Mouse (Mus musculus) limb, embryonic 15.5 days (tissue): ENCODE results near the gene Gm17409. TPM values are rescaled to one million over a fixed set of nuclear protein-coding genes. Genes with fewer than 3 reads are reported as not detected.

Source experiments
- ATAC-seq: fragments of 200-750 bp; cut with Nextera tagmentation; 2 replicates; pipeline ENCODE4 v1.8.0; 2017; ENCODE audit warnings: low read depth, moderate TSS enrichment; ENCODE audit not compliant: insufficient number of reproducible peaks, low FRiP score, low TSS enrichment
- H3K27ac ChIP-seq: fragments of 300-500 bp; sonication (generic); 2 replicates; pipeline ENCODE4 v1.5.1; 2015; ENCODE audit warnings: moderate library complexity, mild to moderate bottlenecking, inconsistent platforms
- H3K27me3 ChIP-seq: fragments of 300-500 bp; sonication (generic); 2 replicates; pipeline ENCODE4 v1.6.1; 2015; ENCODE audit warnings: inconsistent platforms
- H3K36me3 ChIP-seq: fragments of 300-500 bp; sonication (generic); 2 replicates; pipeline ENCODE4 v1.6.1; 2015; ENCODE audit warnings: inconsistent platforms
- H3K4me1 ChIP-seq: fragments of 300-500 bp; sonication (generic); 2 replicates; pipeline ENCODE4 v1.6.1; 2015; ENCODE audit warnings: inconsistent platforms
- H3K4me2 ChIP-seq: fragments of 300-500 bp; sonication (generic); 2 replicates; pipeline ENCODE4 v1.6.1; 2015; ENCODE audit warnings: mild to moderate bottlenecking, inconsistent platforms
- H3K4me3 ChIP-seq: fragments of 300-500 bp; sonication (generic); 2 replicates; pipeline ENCODE4 v1.5.1; 2015; ENCODE audit warnings: mild to moderate bottlenecking, inconsistent platforms
- H3K9ac ChIP-seq: fragments of 300-500 bp; sonication (generic); 2 replicates; pipeline ENCODE4 v1.6.1; 2015; ENCODE audit warnings: inconsistent platforms
- H3K9me3 ChIP-seq: fragments of 300-500 bp; sonication (generic); 2 replicates; pipeline ENCODE4 v1.6.1; 2016; ENCODE audit warnings: inconsistent platforms
- WGBS: fragments of 180-500 bp; shearing (Covaris S2); methylation state at CpG from one replicate; pipeline ENCODE4 v1.1.7; 2015; 5-methylcytosine and 5-hydroxymethylcytosine counted together
- polyA plus RNA-seq: library from polyadenylated mRNA; unstranded; fragments of >200 nt; fragmentation: Nextera tagmentation; extraction: Ambion mirVana; gene quantifications from 2 replicates; pipeline ENCODE4 v1.2.1, GENCODE M21; 2015

Gm17409 gene
- not detected in 2 replicates for polyA plus RNA-seq

DNA sequence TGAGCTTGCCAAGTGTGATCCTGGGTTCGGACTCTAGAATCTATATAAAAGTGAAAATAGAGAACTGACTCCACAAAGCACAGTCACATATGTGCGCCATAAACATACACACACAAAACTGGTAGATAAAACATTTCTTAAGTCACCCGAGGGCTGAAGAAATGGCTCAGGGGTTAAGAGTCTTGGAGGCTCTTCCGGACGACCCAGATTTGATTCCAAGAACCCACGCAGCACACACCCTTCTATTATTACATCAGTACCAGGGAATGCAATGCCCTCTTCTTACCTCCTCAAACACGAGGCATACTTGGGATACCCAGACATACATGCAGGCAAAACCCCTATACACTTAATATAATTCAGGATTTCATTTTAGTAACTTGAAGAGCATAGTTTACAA, at the start of gene Gm17409:
Gene Gm17409 (plus strand): TSS at position 301 of the 400 bp plus-strand sequence.
- ATAC-seq, result no peak
- Histone ChIP-seq H3K27me3 (no peaks in the 10 kb centered on the region), H3K9ac (no peak within 1 kb of the TSS), H3K4me2 (no peak within 1 kb of the TSS), H3K36me3 (peaks cover 69% of the 10 kb centered on the region), H3K27ac (no peak within 1 kb of the TSS), H3K4me1 (no peaks in the 10 kb centered on the region), H3K4me3 (no peak within 1 kb of the TSS), H3K9me3 (no peaks in the 10 kb centered on the region)
- WGBS, result 87% methylated on average over 7 of the region's 7 CpGs

DNA sequence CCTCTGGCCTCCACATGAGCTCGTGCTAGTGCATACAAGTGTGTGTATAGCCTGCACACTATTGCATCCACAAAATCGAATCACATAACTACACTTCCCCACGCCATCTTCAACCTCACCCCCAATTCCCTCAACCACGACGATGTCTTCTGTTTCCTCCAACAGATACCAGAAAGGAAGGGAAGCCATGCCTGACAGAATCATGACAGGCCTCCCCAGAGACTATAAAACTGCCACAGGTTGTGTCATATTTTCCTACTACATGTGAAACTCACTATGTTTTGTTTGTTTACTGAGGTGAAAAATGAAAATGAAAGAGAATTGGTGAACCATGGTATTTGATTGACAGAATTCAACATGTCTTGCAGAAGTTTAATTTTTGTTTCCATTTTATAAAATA, 46.6 kb upstream of the Gm17409 start:
- H3K36me3 ChIP-seq, result peaks cover 3% of the 10 kb centered on the region; the same call in 1 of the 2 replicates
- H3K4me2 ChIP-seq, result no peak overlapping the region
- no peak overlapping the region for H3K4me3 ChIP-seq
- no peaks in the 10 kb centered on the region for H3K9me3 ChIP-seq
- no peak overlapping the region for H3K9ac ChIP-seq
- no peak for ATAC-seq
- 82% methylated on average over 5 of the region's 5 CpGs for WGBS
- H3K27ac ChIP-seq, result no peak overlapping the region
- H3K27me3 ChIP-seq, result no peaks in the 10 kb centered on the region
- H3K4me1 ChIP-seq, result no peaks in the 10 kb centered on the region

DNA sequence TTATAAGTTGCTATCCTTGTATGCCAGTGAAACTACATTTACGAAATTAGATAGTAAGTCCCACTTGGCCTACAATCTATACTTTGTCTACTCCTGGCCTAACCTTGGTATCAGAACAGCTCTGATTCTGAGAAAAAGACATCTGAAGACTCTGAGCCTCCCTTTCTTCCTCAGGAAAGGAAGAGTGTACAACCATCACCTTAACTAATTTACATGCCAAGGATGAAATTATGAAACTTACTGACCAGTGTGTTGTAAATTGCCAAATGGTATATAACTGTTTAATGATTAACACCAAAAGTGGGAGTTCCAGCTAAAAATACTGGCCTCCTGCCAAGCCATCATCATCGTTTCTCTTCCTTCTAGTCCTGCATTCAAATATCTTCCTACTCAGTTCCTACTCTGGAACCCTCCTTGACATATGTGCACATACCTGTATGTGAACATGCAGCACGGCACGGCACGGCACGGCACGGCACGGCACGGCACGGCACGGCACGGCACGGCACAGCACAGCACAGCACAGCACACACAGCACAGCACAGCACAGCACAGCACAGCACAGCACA, 44.4 kb upstream of the Gm17409 start:
- Histone ChIP-seq H3K9me3 (no peaks in the 10 kb centered on the region), H3K4me1 (no peaks in the 10 kb centered on the region), H3K27ac (no peak overlapping the region), H3K4me3 (no peak overlapping the region), H3K9ac (no peak overlapping the region), H3K4me2 (no peak overlapping the region), H3K27me3 (no peaks in the 10 kb centered on the region), H3K36me3 (peaks cover 3% of the 10 kb centered on the region; the same call in 1 of the 2 replicates)
- no peak for ATAC-seq
- WGBS, result 92% methylated on average over 13 of the region's 13 CpGs

DNA sequence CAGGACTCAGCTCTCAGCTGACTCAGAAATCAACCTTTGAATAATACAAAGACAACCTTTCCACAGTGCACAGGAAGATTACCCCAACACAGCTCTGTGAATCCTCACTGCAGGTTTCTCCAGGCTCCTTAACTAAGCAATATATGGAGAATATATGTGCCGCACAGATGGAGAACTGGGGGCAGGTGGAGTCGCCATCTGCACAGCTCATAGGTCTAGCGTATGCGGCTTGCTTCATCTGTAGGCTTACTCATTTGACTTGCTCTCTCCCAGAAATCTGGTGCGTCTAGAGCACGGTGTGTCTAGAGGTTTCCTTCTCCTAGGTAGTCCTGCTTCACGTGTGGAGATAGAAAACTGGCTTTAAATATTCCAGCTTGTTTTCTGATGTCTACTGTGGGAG, 37.7 kb upstream of the Gm17409 start:
- Histone ChIP-seq H3K27ac (no peak overlapping the region), H3K9me3 (no peaks in the 10 kb centered on the region), H3K27me3 (no peaks in the 10 kb centered on the region), H3K4me2 (no peak overlapping the region), H3K4me1 (no peaks in the 10 kb centered on the region), H3K9ac (no peak overlapping the region), H3K4me3 (no peak overlapping the region), H3K36me3 (0 out of 2 replicates have a peak, but pooled peaks cover 5% of the 10 kb centered on the region)
- WGBS, result 92% methylated on average over 7 of the region's 7 CpGs
- ATAC-seq, result no peak

DNA sequence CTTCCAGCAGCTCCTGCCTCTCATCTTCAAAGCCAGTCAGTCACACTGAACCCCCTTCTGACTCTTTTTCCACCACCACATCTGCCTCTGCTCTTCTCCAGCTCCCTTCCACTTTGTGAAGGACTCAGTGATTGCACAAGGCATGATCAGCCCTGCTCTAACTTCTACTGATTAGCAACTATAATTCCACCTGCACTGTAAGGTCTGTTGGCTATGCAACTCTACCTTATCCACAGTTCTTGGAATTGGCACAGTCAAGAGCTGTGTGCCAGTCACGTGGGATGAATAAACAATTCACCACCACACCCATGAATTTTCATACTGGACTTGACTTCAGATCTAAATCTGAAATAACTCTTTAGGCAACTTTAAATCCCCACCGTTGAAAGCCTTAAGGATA, 36.6 kb upstream of the Gm17409 start:
- no peak overlapping the region for H3K27ac ChIP-seq
- H3K36me3 ChIP-seq, result 0 out of 2 replicates have a peak, but pooled peaks cover 5% of the 10 kb centered on the region
- no peak overlapping the region for H3K4me3 ChIP-seq
- no peaks in the 10 kb centered on the region for H3K9me3 ChIP-seq
- no peak for ATAC-seq
- WGBS, result 71% methylated on average over 2 of the region's 2 CpGs
- no peak overlapping the region for H3K4me2 ChIP-seq
- no peaks in the 10 kb centered on the region for H3K4me1 ChIP-seq
- no peak overlapping the region for H3K9ac ChIP-seq
- H3K27me3 ChIP-seq, result no peaks in the 10 kb centered on the region

DNA sequence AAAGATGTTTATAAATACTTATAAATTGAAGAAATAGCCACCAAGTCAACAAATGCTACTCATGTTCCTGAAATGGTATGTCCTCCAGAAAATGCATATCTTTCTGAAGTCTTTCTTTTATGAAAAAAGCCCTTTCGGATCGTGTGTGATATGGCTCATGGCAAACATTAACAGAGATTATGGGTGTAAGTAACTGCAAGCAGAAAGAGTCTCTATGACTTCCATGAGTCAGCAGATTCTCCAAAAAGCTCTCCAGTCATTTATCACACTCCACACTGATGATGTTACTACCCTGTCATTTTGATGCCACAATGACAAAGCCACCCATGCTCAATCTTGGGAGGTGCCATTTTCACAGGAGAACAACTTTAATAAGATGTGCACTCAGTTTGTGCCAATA, 35.5 kb upstream of the Gm17409 start:
- H3K27me3 ChIP-seq, result no peaks in the 10 kb centered on the region
- peaks cover 10% of the 10 kb centered on the region; the same call in 1 of the 2 replicates for H3K36me3 ChIP-seq
- no peak overlapping the region for H3K9ac ChIP-seq
- H3K4me2 ChIP-seq, result no peak overlapping the region
- no peak for ATAC-seq
- H3K4me1 ChIP-seq, result no peaks in the 10 kb centered on the region
- H3K27ac ChIP-seq, result no peak overlapping the region
- H3K4me3 ChIP-seq, result no peak overlapping the region
- WGBS, result 87% methylated on average over 2 of the region's 2 CpGs
- no peaks in the 10 kb centered on the region for H3K9me3 ChIP-seq

DNA sequence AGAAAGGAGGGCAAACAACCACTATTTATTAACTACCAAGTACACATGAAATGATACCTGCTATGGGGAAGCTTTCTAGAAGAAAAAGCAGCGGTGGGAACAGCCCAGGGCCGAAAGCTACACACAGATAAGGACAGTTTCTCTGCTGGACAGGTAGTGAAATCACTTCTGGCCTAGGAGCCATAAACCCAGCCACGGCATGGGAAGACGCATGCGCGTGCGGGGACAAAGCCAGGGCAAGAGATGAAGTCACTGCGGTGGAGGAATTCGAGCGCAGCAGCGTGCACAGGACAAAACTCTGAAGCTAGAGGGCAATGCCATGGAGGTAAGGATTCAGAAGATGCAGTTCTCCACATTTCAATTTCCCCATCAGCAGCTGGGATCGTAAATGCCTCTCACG, 34.4 kb upstream of the Gm17409 start:
- ATAC-seq, result no peak
- Histone ChIP-seq H3K36me3 (peaks cover 12% of the 10 kb centered on the region; the same call in 1 of the 2 replicates), H3K9me3 (no peaks in the 10 kb centered on the region), H3K4me3 (no peak overlapping the region), H3K27me3 (no peaks in the 10 kb centered on the region), H3K4me1 (no peaks in the 10 kb centered on the region), H3K9ac (no peak overlapping the region), H3K27ac (no peak overlapping the region), H3K4me2 (no peak overlapping the region)
- 57% methylated on average over 13 of the region's 13 CpGs for WGBS

DNA sequence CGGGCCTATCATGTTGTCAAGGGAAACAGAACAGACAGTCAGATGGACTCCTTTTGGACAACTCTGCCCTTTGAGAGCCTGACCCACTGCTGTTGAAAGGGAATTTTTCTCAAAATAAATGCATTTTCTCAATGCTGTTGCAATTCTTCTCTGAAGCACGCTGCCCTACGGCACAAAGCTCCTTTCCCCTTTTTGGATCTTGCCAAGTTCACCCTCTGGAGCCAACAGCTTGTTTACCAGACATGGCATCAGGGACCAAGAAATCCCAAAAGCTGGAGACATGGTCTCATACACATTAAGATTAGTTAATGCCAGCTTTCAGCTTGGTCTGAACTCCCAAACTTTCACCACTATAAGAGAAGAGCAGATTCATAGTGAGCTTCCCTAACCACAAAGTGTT, 33.0 kb upstream of the Gm17409 start:
- no peak overlapping the region for H3K27ac ChIP-seq
- WGBS, result 92% methylated on average over 3 of the region's 3 CpGs
- ATAC-seq, result no peak
- no peaks in the 10 kb centered on the region for H3K9me3 ChIP-seq
- no peaks in the 10 kb centered on the region for H3K4me1 ChIP-seq
- no peak overlapping the region for H3K4me2 ChIP-seq
- peaks cover 12% of the 10 kb centered on the region; the same call in 1 of the 2 replicates for H3K36me3 ChIP-seq
- no peak overlapping the region for H3K4me3 ChIP-seq
- no peaks in the 10 kb centered on the region for H3K27me3 ChIP-seq
- no peak overlapping the region for H3K9ac ChIP-seq

DNA sequence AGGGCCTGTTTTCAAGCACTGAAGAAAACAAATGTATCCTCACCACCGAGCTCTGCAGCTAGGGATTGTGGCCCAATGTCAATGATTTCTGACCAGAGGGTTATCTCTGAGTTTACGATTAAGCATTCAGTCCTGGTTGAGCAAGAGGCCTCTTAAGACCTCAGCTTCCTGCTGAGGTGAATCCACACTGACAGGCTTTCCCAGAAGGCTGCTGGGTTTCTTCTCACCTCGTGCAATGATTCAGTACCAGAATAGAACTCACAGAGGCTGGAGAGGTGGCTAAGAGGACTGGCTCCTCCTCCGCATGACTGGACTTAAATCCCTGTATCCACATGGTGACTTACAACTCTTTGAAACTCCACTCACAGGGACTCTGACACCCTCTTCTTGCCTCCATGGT, 26.8 kb upstream of the Gm17409 start:
- H3K9ac ChIP-seq, result no peak overlapping the region
- no peaks in the 10 kb centered on the region for H3K9me3 ChIP-seq
- H3K4me1 ChIP-seq, result no peaks in the 10 kb centered on the region
- peaks cover 29% of the 10 kb centered on the region for H3K36me3 ChIP-seq
- H3K27ac ChIP-seq, result no peak overlapping the region
- no peak for ATAC-seq
- 84% methylated on average over 4 of the region's 4 CpGs for WGBS
- H3K27me3 ChIP-seq, result no peaks in the 10 kb centered on the region
- H3K4me3 ChIP-seq, result no peak overlapping the region
- H3K4me2 ChIP-seq, result no peak overlapping the region

DNA sequence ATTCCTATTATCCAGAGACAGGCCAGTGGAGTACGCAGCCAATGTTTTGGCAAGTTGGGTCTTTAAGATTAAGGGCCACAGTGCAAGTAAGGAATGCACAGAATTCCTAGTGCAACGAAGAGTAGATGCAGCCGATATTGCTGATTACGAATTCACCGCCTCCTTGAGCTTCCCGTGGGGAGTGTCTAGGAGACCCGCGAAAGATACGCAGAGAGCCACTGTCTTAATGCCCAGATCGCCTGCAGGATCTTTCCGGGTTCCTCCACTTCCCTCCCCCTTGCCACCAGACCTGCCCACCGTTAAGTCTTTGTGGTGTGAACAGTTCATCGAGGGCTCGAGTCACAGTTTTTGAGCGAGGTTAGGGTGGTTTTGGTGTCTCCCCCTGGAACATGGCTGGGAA, 22.9 kb upstream of the Gm17409 start:
- 91% methylated on average over 15 of the region's 15 CpGs for WGBS
- Histone ChIP-seq H3K4me2 (no peak overlapping the region), H3K36me3 (peaks cover 26% of the 10 kb centered on the region), H3K9ac (no peak overlapping the region), H3K27me3 (no peaks in the 10 kb centered on the region), H3K27ac (no peak overlapping the region), H3K9me3 (no peaks in the 10 kb centered on the region), H3K4me3 (no peak overlapping the region), H3K4me1 (no peaks in the 10 kb centered on the region)
- ATAC-seq, result no peak

DNA sequence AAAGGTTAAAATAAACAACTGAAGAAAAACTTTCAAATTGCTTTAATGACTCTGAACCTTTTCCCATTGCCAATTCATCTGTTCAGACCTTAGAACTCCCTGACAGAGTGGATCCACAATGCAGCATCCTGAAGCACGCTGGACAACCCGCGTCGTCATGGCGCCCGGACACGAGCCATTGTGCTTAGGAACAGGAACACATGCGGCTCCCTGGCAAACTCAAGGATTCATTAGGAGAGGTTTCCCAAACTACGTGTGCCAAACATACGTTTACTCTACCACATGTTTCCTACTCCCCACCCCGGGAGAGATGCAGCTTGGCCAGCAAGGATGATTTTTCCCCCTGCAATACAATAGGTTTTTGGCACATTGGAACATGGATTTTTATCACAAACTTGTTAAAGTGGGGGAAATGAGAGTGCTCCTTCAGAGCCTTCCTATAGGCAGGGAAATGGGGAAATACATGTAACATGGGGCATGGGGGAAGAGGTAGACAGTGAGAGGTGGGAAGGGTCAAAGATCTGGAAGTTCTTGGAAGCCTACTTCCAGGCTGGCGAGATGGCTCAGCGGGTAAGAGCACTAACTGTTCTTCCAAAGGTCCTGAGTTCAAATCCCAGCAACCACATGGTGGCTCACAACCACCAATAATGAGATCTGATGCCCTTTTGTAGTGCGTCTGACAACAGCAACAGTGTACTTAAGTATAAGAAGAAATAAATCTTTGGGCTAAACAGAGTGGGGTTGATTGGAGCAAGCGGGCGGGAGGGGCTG, 15.6 kb upstream of the Gm17409 start:
- no peak overlapping the region for H3K4me3 ChIP-seq
- no peaks in the 10 kb centered on the region for H3K9me3 ChIP-seq
- no peak overlapping the region for H3K4me2 ChIP-seq
- no peak for ATAC-seq
- no peaks in the 10 kb centered on the region for H3K27me3 ChIP-seq
- peaks cover 31% of the 10 kb centered on the region for H3K36me3 ChIP-seq
- H3K9ac ChIP-seq, result no peak overlapping the region
- H3K27ac ChIP-seq, result no peak overlapping the region
- H3K4me1 ChIP-seq, result no peaks in the 10 kb centered on the region
- WGBS, result 88% methylated on average over 16 of the region's 16 CpGs

DNA sequence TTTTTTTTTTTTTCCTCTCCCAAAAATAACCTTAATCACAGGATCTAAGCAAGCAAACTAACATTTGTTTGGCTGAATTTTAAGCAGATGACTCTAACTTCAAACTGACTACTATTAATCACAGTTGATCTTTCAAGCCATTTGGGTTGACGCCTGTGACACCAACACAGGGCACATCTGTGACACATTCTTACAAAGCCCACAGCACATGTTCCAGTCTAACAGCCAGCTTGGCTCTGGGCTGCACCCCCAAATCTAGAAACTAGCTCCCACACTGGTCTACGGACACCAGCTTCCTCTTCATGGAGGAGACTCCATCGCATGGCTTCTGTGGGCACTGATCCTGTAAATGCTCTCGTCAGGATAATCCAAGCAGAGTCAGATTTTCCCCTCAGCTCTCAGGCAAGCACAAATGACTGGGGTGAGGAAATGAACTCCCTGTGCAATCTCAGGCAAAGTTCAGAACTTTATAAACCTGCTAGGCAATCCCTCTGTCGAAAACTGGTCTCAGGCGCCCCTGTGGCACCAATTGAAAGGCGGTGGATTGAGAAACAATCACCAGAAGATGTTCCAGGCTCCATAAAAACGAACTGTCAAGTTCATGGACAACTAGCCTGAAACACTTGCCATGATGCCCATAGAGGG, 13.0 kb upstream of the Gm17409 start:
- no peaks in the 10 kb centered on the region for H3K4me1 ChIP-seq
- ATAC-seq, result no peak
- WGBS, result 89% methylated on average over 8 of the region's 8 CpGs
- no peak overlapping the region for H3K4me3 ChIP-seq
- H3K9ac ChIP-seq, result no peak overlapping the region
- no peaks in the 10 kb centered on the region for H3K27me3 ChIP-seq
- H3K27ac ChIP-seq, result no peak overlapping the region
- peaks cover 48% of the 10 kb centered on the region for H3K36me3 ChIP-seq
- H3K4me2 ChIP-seq, result no peak overlapping the region
- no peaks in the 10 kb centered on the region for H3K9me3 ChIP-seq
